ENCODE assay signal across 26 mouse cellular contexts in the genomic region with DNA sequence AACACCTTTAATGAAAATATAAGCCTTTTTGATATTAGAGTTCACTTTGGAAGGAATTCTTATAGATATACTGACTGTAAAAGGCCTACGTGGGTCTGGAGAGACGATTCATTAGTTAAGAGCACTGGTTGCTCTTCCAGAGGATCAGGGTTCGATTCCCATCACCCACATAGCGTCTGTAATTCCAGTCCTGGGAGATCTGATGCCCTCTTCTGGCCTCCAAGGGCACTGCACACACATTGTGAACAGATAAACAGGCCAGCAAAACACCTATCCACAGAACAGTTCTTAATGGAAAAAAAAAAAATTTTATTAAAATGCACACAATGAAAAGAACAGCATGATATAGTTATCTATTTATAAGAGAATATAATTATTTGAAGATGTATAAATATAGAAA. TPM values are rescaled to one million over a fixed set of nuclear protein-coding genes. Genes with fewer than 3 reads are reported as not detected.
A peak's percentile ranks its signal among the peaks of the same experiment; 100 is the strongest.
DNase-seq lines count a peak whose midpoint lies in the region; ATAC-seq and TF ChIP-seq lines count a peak whose summit lies in the region.
"Had no signal": no experiment of that assay in that cellular context is flagged by ENCODE, and none has a peak within 500 bp of the region (broad histone marks: within the 10 kb centered on the region; RNA-seq: fewer than 3 reads in every experiment).

No protein-coding gene starts in this region.

- 91% methylated on average over 4 of the region's 4 CpGs for WGBS in hindbrain, postnatal 0 days
- 86% methylated on average over 4 of the region's 4 CpGs for WGBS in hindbrain, embryonic 10.5 days
- WGBS in lung, postnatal 0 days: 84% methylated on average over 4 of the region's 4 CpGs

- H3K4me1 ChIP-seq in hindbrain, postnatal 0 days (ENCODE audit: insufficient read depth, low read length): 0 out of 2 replicates have a peak, but pooled peaks cover 4% of the 10 kb centered on the region
- H3K4me1 ChIP-seq in hindbrain, embryonic 10.5 days (replicated peaks): peaks cover 16% of the 10 kb centered on the region
- H3K4me1 ChIP-seq in lung, postnatal 0 days (ENCODE audit: insufficient read depth, low read depth, low read length): no peaks in the 10 kb centered on the region
- H3K4me1 ChIP-seq in E14TG2a.4 (replicated peaks; ENCODE audit: low read depth, low read length): peaks cover 22% of the 10 kb centered on the region
- H3K4me1 ChIP-seq: intestine, embryonic 15.5 days; limb, embryonic 15.5 days; midbrain, embryonic 12.5 days had no signal

- no peaks in the 10 kb centered on the region for H3K27me3 ChIP-seq in hindbrain, postnatal 0 days (ENCODE audit: insufficient read depth, low read length)
- H3K27me3 ChIP-seq in hindbrain, embryonic 10.5 days (ENCODE audit: insufficient read depth, poor library complexity, severe bottlenecking): no peaks in the 10 kb centered on the region; the same call in 1 of the 2 replicates
- H3K27me3 ChIP-seq in lung, postnatal 0 days (replicated peaks; ENCODE audit: insufficient read depth, low read length): no peaks in the 10 kb centered on the region
- peaks cover 14% of the 10 kb centered on the region for H3K27me3 ChIP-seq in E14TG2a.4 (ENCODE audit: insufficient read depth, low read length)
- H3K27me3 ChIP-seq: hindbrain, embryonic 13.5 days; intestine, embryonic 15.5 days; limb, embryonic 15.5 days; midbrain, embryonic 12.5 days; neural tube, embryonic 15.5 days; stomach, embryonic 15.5 days had no signal

- no peak for DNase-seq in hindbrain, postnatal 0 days (ENCODE audit: low spot score)
- no peak for DNase-seq in hindbrain, embryonic 10.5 days (ENCODE audit: low spot score)
- DNase-seq in lung, postnatal 0 days (ENCODE audit: low spot score): no peak
- no peak for DNase-seq in lung, postnatal 4 days
- peak; percentile 60 for DNase-seq in ZHBTc4 (ENCODE audit: low read depth, low spot score)
- DNase-seq in left cerebral cortex, adult 2 months (ENCODE audit: extremely low spot score in 1 of 2, low spot score in 2 of 2): no peak
- DNase-seq: adrenal gland, adult 2 months; cerebellum, adult 9-10 months; gastrocnemius, postnatal 14 days; layer of hippocampus, postnatal 36 days; lung, adult 2 months; right cerebral cortex, postnatal 25 days had no signal

- no peak for TF ChIP-seq EP300 in lung, postnatal 0 days (IDR thresholded peaks at IDR 0.05)

- no peaks in the 10 kb centered on the region for H3K9me3 ChIP-seq in hindbrain, postnatal 0 days (ENCODE audit: low read length)
- H3K9me3 ChIP-seq in hindbrain, embryonic 10.5 days: no peaks in the 10 kb centered on the region
- H3K9me3 ChIP-seq in lung, postnatal 0 days (ENCODE audit: low read length): no peaks in the 10 kb centered on the region
- no peaks in the 10 kb centered on the region for H3K9me3 ChIP-seq in E14TG2a.4 (ENCODE audit: low read length)
- H3K9me3 ChIP-seq: hindbrain, embryonic 13.5 days; intestine, embryonic 15.5 days; limb, embryonic 15.5 days; midbrain, embryonic 12.5 days; neural tube, embryonic 15.5 days; stomach, embryonic 15.5 days had no signal

- H3K4me2 ChIP-seq in hindbrain, postnatal 0 days (ENCODE audit: low read depth, low read length): no peak overlapping the region
- H3K4me2 ChIP-seq in lung, postnatal 0 days (replicated peaks; ENCODE audit: low read depth, low read length): no peak overlapping the region
- H3K4me2 ChIP-seq: hindbrain, embryonic 13.5 days; intestine, embryonic 15.5 days; limb, embryonic 15.5 days; midbrain, embryonic 12.5 days; neural tube, embryonic 15.5 days; stomach, embryonic 15.5 days had no signal

- no peak overlapping the region for H3K27ac ChIP-seq in hindbrain, postnatal 0 days
- no peak overlapping the region for H3K27ac ChIP-seq in hindbrain, embryonic 10.5 days
- H3K27ac ChIP-seq in lung, postnatal 0 days (ENCODE audit: low read length): no peak overlapping the region
- H3K27ac ChIP-seq in left cerebral cortex, adult 2 months: no peak overlapping the region
- H3K27ac ChIP-seq: hindbrain, embryonic 13.5 days; intestine, embryonic 15.5 days; kidney, postnatal 0 days; limb, embryonic 15.5 days; midbrain, embryonic 12.5 days; neural tube, embryonic 15.5 days; stomach, embryonic 15.5 days had no signal

- ATAC-seq in hindbrain, postnatal 0 days: no peak
- ATAC-seq in lung, postnatal 0 days: no peak
- no peak for ATAC-seq in CD4-positive, CD25-positive, alpha-beta regulatory T cell, adult 4 months
- ATAC-seq: forebrain, embryonic 14.5 days; intestine, embryonic 15.5 days had no signal

- intact Hi-C loops in left cerebral cortex, adult 2 months (cut with DNase I): loop anchor here (10.0 kb wide), 1 partner anchor 398 kb away; no protein-coding TSS in a partner anchor

- H3K9ac ChIP-seq in hindbrain, postnatal 0 days (replicated peaks; ENCODE audit: low read length): no peak overlapping the region
- no peak overlapping the region for H3K9ac ChIP-seq in lung, postnatal 0 days (replicated peaks; ENCODE audit: low read depth)
- H3K9ac ChIP-seq: hindbrain, embryonic 13.5 days; intestine, embryonic 15.5 days; limb, embryonic 15.5 days; midbrain, embryonic 12.5 days; neural tube, embryonic 15.5 days; stomach, embryonic 15.5 days had no signal

- H3K4me3 ChIP-seq in hindbrain, postnatal 0 days (ENCODE audit: low read length): no peak overlapping the region
- H3K4me3 ChIP-seq in hindbrain, embryonic 10.5 days: no peak overlapping the region
- no peak overlapping the region for H3K4me3 ChIP-seq in lung, postnatal 0 days (ENCODE audit: low read depth, low read length)
- no peak overlapping the region for H3K4me3 ChIP-seq in E14TG2a.4 (replicated peaks; ENCODE audit: low read length)
- no peak overlapping the region for H3K4me3 ChIP-seq in left cerebral cortex, adult 2 months
- H3K4me3 ChIP-seq: hindbrain, embryonic 13.5 days; intestine, embryonic 15.5 days; limb, embryonic 15.5 days; midbrain, embryonic 12.5 days; myocyte; neural tube, embryonic 15.5 days; stomach, embryonic 15.5 days had no signal

- TF ChIP-seq CTCF in hindbrain, postnatal 0 days (IDR thresholded peaks at IDR 0.05; ENCODE audit: low read depth): peak; percentile 14; the same call in 1 of the 2 replicates
- TF ChIP-seq CTCF in lung, postnatal 0 days (IDR thresholded peaks at IDR 0.05): peak; percentile 30
- peak; percentile 68 for TF ChIP-seq CTCF in E14TG2a.4 (conservative IDR thresholded peaks at IDR 0.05; ENCODE audit: low read length)
- TF ChIP-seq CTCF in left cerebral cortex, adult 2 months (IDR thresholded peaks at IDR 0.05): no peak; the same call in none of the 2 replicates

- H3K36me3 ChIP-seq in hindbrain, postnatal 0 days (ENCODE audit: insufficient read depth, low read length): no peaks in the 10 kb centered on the region
- no peaks in the 10 kb centered on the region for H3K36me3 ChIP-seq in hindbrain, embryonic 10.5 days
- H3K36me3 ChIP-seq in lung, postnatal 0 days (ENCODE audit: insufficient read depth, low read length): no peaks in the 10 kb centered on the region
- no peaks in the 10 kb centered on the region for H3K36me3 ChIP-seq in E14TG2a.4 (ENCODE audit: insufficient read depth, low read length)
- H3K36me3 ChIP-seq: hindbrain, embryonic 13.5 days; intestine, embryonic 15.5 days; limb, embryonic 15.5 days; midbrain, embryonic 12.5 days; neural tube, embryonic 15.5 days; stomach, embryonic 15.5 days had no signal

RNA-seq across cellular contexts. Expression of gene Il9r, which starts 12.8 kb away (rescaled TPM):
- not detected in 2 replicates for total RNA-seq in hindbrain, postnatal 0 days (2014; rRNA removed)
- not detected in 2 replicates for polyA plus RNA-seq in hindbrain, postnatal 0 days (2015; fragmentation: Nextera tagmentation; extraction: Ambion mirVana)
- not detected in 2 replicates for polyA plus RNA-seq in hindbrain, embryonic 10.5 days (2016; fragmentation: Nextera tagmentation; extraction: Ambion mirVana)
- 0.05 TPM in 1 of 2 replicates, not detected in the other for polyA plus RNA-seq in lung, postnatal 0 days (2015; fragmentation: Nextera tagmentation; extraction: Ambion mirVana)
- polyA plus RNA-seq in CD4-positive, CD25-positive, alpha-beta regulatory T cell, adult 4 months (2017; shearing (Covaris generic)): 10 to 100 TPM in 1 of 2 experiments, 1 to 10 TPM in 1; 5.8 to 10.0 TPM
- not detected for total RNA-seq in left cerebral cortex, adult 2 months (2021)
- total RNA-seq: layer of hippocampus, postnatal 36 days; left cerebral cortex, postnatal 36 days had no signal
- polyA plus RNA-seq: adrenal gland, adult 2 months; C2C12; embryonic facial prominence, embryonic 11.5 days; forebrain, embryonic 14.5 days; hindbrain, embryonic 13.5 days; kidney, postnatal 0 days; midbrain, embryonic 12.5 days; neural tube, embryonic 15.5 days had no signal

RNA-seq across cellular contexts. Expression of gene Snrnp25, which starts 18.0 kb away (rescaled TPM):
- 18.1 and 21.7 TPM in 2 replicates for total RNA-seq in hindbrain, postnatal 0 days (2014; rRNA removed)
- polyA plus RNA-seq in hindbrain, postnatal 0 days (2015; fragmentation: Nextera tagmentation; extraction: Ambion mirVana): 52.6 and 61.3 TPM in 2 replicates
- 97.6 and 103 TPM in 2 replicates for polyA plus RNA-seq in hindbrain, embryonic 10.5 days (2016; fragmentation: Nextera tagmentation; extraction: Ambion mirVana)
- polyA plus RNA-seq in lung, postnatal 0 days (2015; fragmentation: Nextera tagmentation; extraction: Ambion mirVana): 18.9 and 20.8 TPM in 2 replicates
- polyA plus RNA-seq in CD4-positive, CD25-positive, alpha-beta regulatory T cell, adult 4 months (2017; shearing (Covaris generic)): 10 to 100 TPM; 55.7 to 58.6 TPM
- total RNA-seq in left cerebral cortex, adult 2 months (2021): 10 to 100 TPM; 19.2 to 24.6 TPM

RNA-seq across cellular contexts. Expression of gene Rhbdf1, which starts 34.8 kb away (rescaled TPM):
- total RNA-seq in hindbrain, postnatal 0 days (2014; rRNA removed): 65.4 and 97.4 TPM in 2 replicates
- 22.8 and 22.9 TPM in 2 replicates for polyA plus RNA-seq in hindbrain, postnatal 0 days (2015; fragmentation: Nextera tagmentation; extraction: Ambion mirVana)
- polyA plus RNA-seq in hindbrain, embryonic 10.5 days (2016; fragmentation: Nextera tagmentation; extraction: Ambion mirVana): 31.3 and 32.9 TPM in 2 replicates
- polyA plus RNA-seq in lung, postnatal 0 days (2015; fragmentation: Nextera tagmentation; extraction: Ambion mirVana): 54.8 and 58.5 TPM in 2 replicates
- polyA plus RNA-seq in CD4-positive, CD25-positive, alpha-beta regulatory T cell, adult 4 months (2017; shearing (Covaris generic)): 1 to 10 TPM in 1 of 2 experiments, not detected in 1; 1.1 TPM
- total RNA-seq in left cerebral cortex, adult 2 months (2021): 10 to 100 TPM; 13.9 to 14.4 TPM

RNA-seq across cellular contexts. Expression of gene Mpg, which starts 39.0 kb away (rescaled TPM):
- total RNA-seq in hindbrain, postnatal 0 days (2014; rRNA removed): 24.5 and 30.0 TPM in 2 replicates
- 27.7 TPM in 2 replicates for polyA plus RNA-seq in hindbrain, postnatal 0 days (2015; fragmentation: Nextera tagmentation; extraction: Ambion mirVana)
- polyA plus RNA-seq in hindbrain, embryonic 10.5 days (2016; fragmentation: Nextera tagmentation; extraction: Ambion mirVana): 34.2 and 36.3 TPM in 2 replicates
- polyA plus RNA-seq in lung, postnatal 0 days (2015; fragmentation: Nextera tagmentation; extraction: Ambion mirVana): 22.9 and 25.9 TPM in 2 replicates
- 10 to 100 TPM; 27.0 to 39.9 TPM for polyA plus RNA-seq in CD4-positive, CD25-positive, alpha-beta regulatory T cell, adult 4 months (2017; shearing (Covaris generic))
- 10 to 100 TPM; 17.5 to 19.1 TPM for total RNA-seq in left cerebral cortex, adult 2 months (2021)

Comparison
In these comparisons a context has a peak if more than half of its experiments do, and no peak if none do; other contexts are left out.
1. RNA of gene Rhbdf1, which starts 34.8 kb away (polyA plus RNA-seq): 54.8 to 58.5 TPM in lung, postnatal 0 days, 31.3 to 32.9 TPM in hindbrain, embryonic 10.5 days and 22.8 to 22.9 TPM in hindbrain, postnatal 0 days; 1.1 TPM in CD4-positive, CD25-positive, alpha-beta regulatory T cell, adult 4 months; every median in the first group is over 10 times any median in the second.